Mouse (Mus musculus): ENCODE data around the gene Il13ra2.

DNA sequence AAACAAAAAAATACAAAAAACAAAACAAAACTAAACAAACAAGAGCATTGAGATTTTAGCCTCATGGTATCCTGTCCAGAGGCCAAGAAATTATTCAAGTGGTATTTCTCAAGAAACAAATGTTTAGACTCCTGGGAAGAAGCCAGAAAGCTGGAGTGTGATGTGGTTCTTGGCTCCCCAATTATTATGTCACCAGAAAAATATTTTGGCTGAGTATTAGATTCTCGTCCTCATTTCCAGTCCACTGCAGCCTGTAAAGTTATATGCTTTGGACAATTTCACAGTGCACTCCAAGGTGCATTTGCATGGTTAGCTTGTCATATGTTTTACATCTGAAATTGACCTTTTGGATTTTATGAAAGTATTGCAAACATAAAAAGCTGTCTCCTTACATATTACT, 761 bp upstream of the Il13ra2 start:
- TF ChIP-seq POLR2A (IDR thresholded peaks at IDR 0.05; ENCODE audit: low read depth, low read length) (no peak), CTCF (IDR thresholded peaks at IDR 0.05; ENCODE audit: extremely low read depth, insufficient read depth, insufficient read length, insufficient replicate concordance) (no peak)
